Mouse (Mus musculus) midbrain, embryonic 16.5 days (tissue): ENCODE results near the gene Jchain. TPM values are rescaled to one million over a fixed set of nuclear protein-coding genes. Genes with fewer than 3 reads are reported as not detected.

ENCODE experiments used
- polyA plus RNA-seq: library from polyadenylated mRNA; unstranded; fragments of >200 nt; fragmentation: Nextera tagmentation; extraction: Ambion mirVana; gene quantifications from 2 replicates; pipeline ENCODE4 v1.2.1, GENCODE M21; 2015

Jchain gene
- polyA plus RNA-seq, 1 experiment from 2014 or later = 0.44 TPM

Other genes starting within 250 kb of the Jchain start
- not detected in 2 replicates for gene Prol1, start 210.6 kb downstream of the Jchain start, polyA plus RNA-seq
- not detected in 2 replicates for gene Amtn, start 151.8 kb downstream of the Jchain start, polyA plus RNA-seq
- gene Ambn, start 71.9 kb downstream of the Jchain start, polyA plus RNA-seq = not detected in 2 replicates
- not detected in 2 replicates for gene Enam, start 39.9 kb downstream of the Jchain start, polyA plus RNA-seq
- gene Utp3, start 26.6 kb upstream of the Jchain start, polyA plus RNA-seq = 48.3 and 49.8 TPM in 2 replicates
- gene Rufy3, start 37.1 kb upstream of the Jchain start, polyA plus RNA-seq = 307 and 339 TPM in 2 replicates
- 57.0 and 60.5 TPM in 2 replicates for gene Grsf1, start 148.3 kb upstream of the Jchain start, polyA plus RNA-seq
- 9.1 and 9.8 TPM in 2 replicates for gene Mob1b, start 193.0 kb upstream of the Jchain start, polyA plus RNA-seq
- gene Dck, start 237.1 kb upstream of the Jchain start, polyA plus RNA-seq = 43.6 and 48.8 TPM in 2 replicates